Mouse (Mus musculus) neural tube, embryonic 14.5 days (tissue): ENCODE measurements at regions not wholly inside any gene's neighbourhood (a gene's known extent, or its start where the extent isn't known, plus 50 kb on each side); places are given as distances from the start of the nearest gene placed in this dataset.

Source experiments
- ATAC-seq: fragments of 200-750 bp; cut with Nextera tagmentation; 2 replicates; pipeline ENCODE4 v1.8.0; 2017; ENCODE audit warnings: low read depth, mild to moderate bottlenecking, moderate TSS enrichment, moderate library complexity
- H3K27ac ChIP-seq: fragments of 300-500 bp; sonication (generic); 2 replicates; pipeline ENCODE4 v1.5.1; 2014; ENCODE audit warnings: low read depth, mild to moderate bottlenecking, control low read depth, low read length, moderate library complexity, mixed read lengths
- H3K27me3 ChIP-seq: fragments of 300-500 bp; sonication (generic); 2 replicates; pipeline ENCODE4 v1.6.1; 2014; ENCODE audit warnings: low read length; ENCODE audit not compliant: control insufficient read depth, insufficient read depth
- H3K36me3 ChIP-seq: fragments of 300-500 bp; sonication (generic); 2 replicates; pipeline ENCODE4 v1.6.1; 2014; ENCODE audit warnings: low read length, mixed read lengths; ENCODE audit not compliant: control insufficient read depth, insufficient read depth
- H3K4me1 ChIP-seq: fragments of 300-500 bp; sonication (generic); 2 replicates; pipeline ENCODE4 v1.6.1; 2014; ENCODE audit warnings: low read length; ENCODE audit not compliant: control insufficient read depth, insufficient read depth
- H3K4me2 ChIP-seq: fragments of 300-500 bp; sonication (generic); 2 replicates; pipeline ENCODE4 v1.6.1; 2014; ENCODE audit warnings: mild to moderate bottlenecking, low read depth, low read length, control low read depth
- H3K4me3 ChIP-seq: fragments of 300-500 bp; sonication (generic); 2 replicates; pipeline ENCODE4 v1.5.1; 2014; ENCODE audit warnings: low read depth, low read length, control low read depth, mixed read lengths
- H3K9ac ChIP-seq: fragments of 300-500 bp; sonication (generic); replicated peaks from 2 replicates; pipeline ENCODE4 v1.6.1; 2014; ENCODE audit warnings: low read depth, mild to moderate bottlenecking, control low read depth, low read length, mixed read lengths
- H3K9me3 ChIP-seq: fragments of 300-500 bp; sonication (generic); 2 replicates; pipeline ENCODE4 v1.6.1; 2016; ENCODE audit warnings: low read length; ENCODE audit not compliant: control insufficient read depth
- WGBS: fragments of 180-500 bp; shearing (Covaris S2); extraction: QIAGEN DNeasy Blood & Tissue Kit; methylation state at CpG from one replicate; pipeline ENCODE4 v1.1.7; 2014; 5-methylcytosine and 5-hydroxymethylcytosine counted together

DNA sequence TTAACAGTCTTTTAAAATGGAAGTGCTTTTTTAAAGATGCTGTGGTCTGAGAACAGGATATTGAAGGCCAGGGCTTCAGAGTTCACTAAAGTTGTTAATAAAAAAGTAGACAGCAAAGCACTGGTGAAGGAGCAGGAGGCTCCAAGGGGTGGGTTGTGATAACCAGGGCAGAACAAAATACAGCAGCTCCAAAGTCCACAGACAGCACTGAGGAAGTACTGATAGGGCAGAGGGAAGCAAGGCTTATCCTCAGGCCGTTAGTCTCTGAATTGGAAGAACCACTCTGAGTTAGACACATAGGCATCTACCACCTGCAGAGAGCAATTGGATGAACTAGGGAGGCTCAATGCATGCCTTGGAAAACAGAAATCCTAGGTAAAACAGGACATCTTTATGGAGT lies 62.1 kb downstream of the P2ry1 start:
- H3K27me3 ChIP-seq = no peaks in the 10 kb centered on the region
- no peak overlapping the region for H3K9ac ChIP-seq
- 72% methylated on average over 1 of the region's 1 CpGs for WGBS
- no peaks in the 10 kb centered on the region for H3K4me1 ChIP-seq
- no peak overlapping the region for H3K4me2 ChIP-seq
- no peak for ATAC-seq
- no peaks in the 10 kb centered on the region for H3K36me3 ChIP-seq
- H3K9me3 ChIP-seq = no peaks in the 10 kb centered on the region
- H3K4me3 ChIP-seq = no peak overlapping the region
- no peak overlapping the region for H3K27ac ChIP-seq

DNA sequence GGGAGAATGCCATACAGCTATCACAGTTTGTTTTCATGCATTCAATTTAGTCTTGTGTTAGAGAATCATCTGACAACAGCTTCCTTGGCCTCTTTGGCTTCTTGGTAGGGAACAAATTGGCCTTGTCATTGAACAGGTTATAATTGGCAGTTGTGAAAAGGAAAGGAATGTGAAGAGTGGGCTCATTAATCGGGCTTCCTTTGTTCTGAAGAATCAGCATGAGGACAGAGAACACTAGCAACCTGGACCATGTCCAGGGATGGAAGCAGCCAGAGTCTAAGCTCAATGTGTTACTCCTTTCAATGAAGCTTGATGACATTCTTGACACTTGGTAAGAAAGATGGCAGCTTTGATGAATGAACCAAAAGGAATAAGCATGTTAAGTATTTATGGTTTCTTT lies 64.5 kb downstream of the P2ry1 start:
- H3K27ac ChIP-seq = no peak overlapping the region
- H3K36me3 ChIP-seq = no peaks in the 10 kb centered on the region
- no peak overlapping the region for H3K4me2 ChIP-seq
- no peak overlapping the region for H3K9ac ChIP-seq
- H3K4me3 ChIP-seq = no peak overlapping the region
- WGBS = 45% methylated on average over 1 of the region's 1 CpGs
- no peak for ATAC-seq
- no peaks in the 10 kb centered on the region for H3K27me3 ChIP-seq
- H3K9me3 ChIP-seq = no peaks in the 10 kb centered on the region
- H3K4me1 ChIP-seq = no peaks in the 10 kb centered on the region

DNA sequence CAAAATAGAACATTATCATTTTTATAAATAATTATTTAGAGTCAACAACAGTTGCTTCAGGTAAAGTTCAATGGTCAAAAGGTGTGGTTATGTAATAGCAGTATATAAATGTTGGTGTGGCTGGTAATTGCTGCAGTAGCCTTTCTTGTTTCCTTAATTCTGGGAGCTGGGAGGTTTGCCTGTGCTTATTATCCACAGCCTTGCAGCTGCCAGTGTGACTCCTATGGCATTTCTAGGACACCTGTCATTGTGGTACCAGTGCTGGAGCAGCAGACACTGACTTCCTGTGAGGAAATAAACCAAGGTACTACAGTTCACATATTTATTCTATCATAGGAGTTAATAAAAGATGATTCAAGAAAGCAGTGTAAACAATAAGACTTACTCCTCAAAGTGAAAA lies 65.6 kb downstream of the P2ry1 start:
- no peak overlapping the region for H3K27ac ChIP-seq
- no peak overlapping the region for H3K4me2 ChIP-seq
- H3K4me3 ChIP-seq = no peak overlapping the region
- H3K9ac ChIP-seq = no peak overlapping the region
- no peaks in the 10 kb centered on the region for H3K36me3 ChIP-seq
- no peaks in the 10 kb centered on the region for H3K27me3 ChIP-seq
- ATAC-seq = no peak
- no peaks in the 10 kb centered on the region for H3K4me1 ChIP-seq
- H3K9me3 ChIP-seq = no peaks in the 10 kb centered on the region

DNA sequence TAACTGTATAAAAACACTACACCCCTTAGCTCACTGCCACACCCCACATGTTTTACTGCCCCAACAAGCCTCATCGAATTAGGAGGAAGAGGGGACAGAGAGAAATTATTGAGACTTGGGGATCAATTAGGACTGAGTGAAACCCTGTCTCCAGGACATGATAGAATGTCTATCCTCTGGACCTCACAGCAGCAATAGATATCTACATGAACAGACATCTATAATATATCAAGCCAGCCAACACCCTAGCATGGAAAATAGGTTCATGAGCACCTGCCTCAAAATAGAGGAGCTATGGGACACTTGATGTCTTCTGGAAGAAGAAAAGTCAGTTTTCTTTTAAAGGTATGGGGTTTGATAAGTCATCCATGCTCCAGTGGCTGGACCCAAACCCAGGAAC lies 68.4 kb downstream of the P2ry1 start:
- Histone ChIP-seq H3K4me1 (no peaks in the 10 kb centered on the region), H3K9me3 (no peaks in the 10 kb centered on the region), H3K27me3 (no peaks in the 10 kb centered on the region)

DNA sequence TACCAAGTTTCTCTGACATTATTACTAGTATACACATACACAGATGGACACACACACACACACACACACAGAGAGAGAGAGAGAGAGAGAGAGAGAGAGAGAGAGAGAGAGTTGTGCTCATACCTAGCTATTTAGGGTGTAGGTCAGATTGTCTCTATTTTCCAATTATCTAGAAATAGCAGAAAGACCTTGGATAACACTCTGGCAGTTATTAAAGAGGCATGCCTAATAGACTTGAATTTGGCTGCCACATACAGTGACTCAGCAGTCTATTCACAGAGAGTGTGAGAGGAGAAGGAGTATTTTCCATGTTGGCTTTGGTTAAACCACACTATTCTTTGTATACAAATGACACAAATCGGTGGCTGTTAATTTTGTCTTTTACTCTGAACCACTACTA lies 69.7 kb downstream of the P2ry1 start:
- 100% methylated on average over 1 of the region's 1 CpGs for WGBS
- Histone ChIP-seq H3K4me1 (no peaks in the 10 kb centered on the region), H3K36me3 (no peaks in the 10 kb centered on the region), H3K27me3 (no peaks in the 10 kb centered on the region), H3K9ac (no peak overlapping the region), H3K9me3 (no peaks in the 10 kb centered on the region), H3K27ac (no peak overlapping the region), H3K4me3 (no peak overlapping the region), H3K4me2 (no peak overlapping the region)
- ATAC-seq = no peak

More for the DNA sequence above, 68.4 kb downstream of the P2ry1 start:
- H3K4me2 ChIP-seq = no peak overlapping the region
- ATAC-seq = no peak
- H3K36me3 ChIP-seq = no peaks in the 10 kb centered on the region
- no peak overlapping the region for H3K27ac ChIP-seq
- no peak overlapping the region for H3K9ac ChIP-seq
- WGBS = 83% methylated on average over 1 of the region's 1 CpGs
- H3K4me3 ChIP-seq = no peak overlapping the region

DNA sequence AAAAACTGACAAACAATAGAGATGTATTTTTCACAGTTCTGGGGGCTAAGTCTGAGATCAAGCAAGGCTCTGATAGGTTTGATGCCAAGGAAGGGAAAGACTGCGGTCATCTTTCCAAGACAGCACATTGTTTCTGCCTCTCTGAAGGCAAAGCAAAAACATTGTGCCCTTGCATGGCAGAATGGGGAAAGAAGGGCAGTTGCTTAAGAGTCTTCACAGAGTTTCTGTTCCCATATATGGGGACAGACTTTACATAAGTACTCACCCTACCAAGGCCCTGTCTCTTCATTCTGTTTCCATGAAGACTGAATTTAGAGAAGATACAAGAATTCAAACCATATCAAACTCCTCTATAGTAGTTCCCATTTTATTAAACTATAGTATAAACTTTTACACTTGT lies 70.5 kb downstream of the P2ry1 start:
- no peaks in the 10 kb centered on the region for H3K36me3 ChIP-seq
- ATAC-seq = no peak
- no peaks in the 10 kb centered on the region for H3K9me3 ChIP-seq
- no peak overlapping the region for H3K27ac ChIP-seq
- no peak overlapping the region for H3K4me3 ChIP-seq
- no peaks in the 10 kb centered on the region for H3K4me1 ChIP-seq
- no peaks in the 10 kb centered on the region for H3K27me3 ChIP-seq
- 94% methylated on average over 1 of the region's 1 CpGs for WGBS
- no peak overlapping the region for H3K9ac ChIP-seq
- H3K4me2 ChIP-seq = no peak overlapping the region

GRCm38 (mm10) chr3:61073806-61074205 lies 71.2 kb downstream of the P2ry1 start:
- H3K4me2 ChIP-seq = no peak overlapping the region

DNA sequence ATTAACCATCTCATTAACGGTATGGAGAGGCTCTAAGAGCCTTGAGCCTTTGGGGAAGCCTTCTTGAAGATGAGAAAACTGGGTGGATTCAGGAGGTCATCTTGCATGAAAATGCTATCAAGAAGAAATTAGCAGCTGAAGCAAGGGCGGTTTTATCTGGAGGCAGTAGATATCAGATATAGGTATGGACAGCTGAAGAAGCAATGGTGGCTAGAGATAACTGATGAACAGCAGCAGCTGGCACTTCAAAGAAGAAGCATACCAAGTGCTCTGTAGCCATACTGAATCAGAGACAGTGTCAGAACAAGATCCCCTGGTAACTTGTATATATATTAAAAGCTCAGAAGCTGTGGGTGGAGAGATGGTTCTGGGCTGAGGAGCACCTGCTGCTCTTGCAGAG lies 73.2 kb downstream of the P2ry1 start:
- Histone ChIP-seq H3K4me2 (no peak overlapping the region), H3K4me1 (no peaks in the 10 kb centered on the region), H3K9me3 (no peaks in the 10 kb centered on the region), H3K27ac (no peak overlapping the region), H3K27me3 (no peaks in the 10 kb centered on the region), H3K9ac (no peak overlapping the region), H3K36me3 (no peaks in the 10 kb centered on the region), H3K4me3 (no peak overlapping the region)
- 84% methylated on average over 2 of the region's 2 CpGs for WGBS
- no peak for ATAC-seq

More at GRCm38 (mm10) chr3:61073806-61074205, 71.2 kb downstream of the P2ry1 start:
- Histone ChIP-seq H3K27me3 (no peaks in the 10 kb centered on the region), H3K9ac (no peak overlapping the region), H3K4me3 (no peak overlapping the region), H3K27ac (no peak overlapping the region), H3K9me3 (no peaks in the 10 kb centered on the region), H3K4me1 (no peaks in the 10 kb centered on the region), H3K36me3 (no peaks in the 10 kb centered on the region)
- WGBS = 93% methylated on average over 4 of the region's 4 CpGs
- ATAC-seq = no peak

DNA sequence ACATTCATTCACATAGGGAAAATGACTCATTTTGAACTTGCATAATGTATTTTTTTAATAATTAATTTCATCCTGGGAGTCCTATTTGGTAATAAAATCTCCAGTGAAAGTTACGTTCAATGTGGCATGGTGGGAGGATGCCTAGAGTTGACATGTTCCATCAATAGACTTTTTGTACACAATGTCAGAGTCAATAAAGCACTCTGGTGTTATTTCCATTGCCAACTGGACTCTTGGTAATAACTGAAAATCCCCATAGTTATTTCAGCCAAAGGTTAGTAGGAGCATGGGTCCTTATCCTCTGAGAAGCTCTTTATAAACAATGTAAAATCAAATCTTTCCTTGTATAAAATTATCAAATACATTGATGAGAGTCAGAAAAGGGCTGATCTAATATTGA lies 87.3 kb downstream of the P2ry1 start:
- no peak overlapping the region for H3K9ac ChIP-seq
- 81% methylated on average over 1 of the region's 1 CpGs for WGBS
- H3K36me3 ChIP-seq = no peaks in the 10 kb centered on the region
- ATAC-seq = no peak
- no peak overlapping the region for H3K27ac ChIP-seq
- H3K9me3 ChIP-seq = no peaks in the 10 kb centered on the region
- H3K4me3 ChIP-seq = no peak overlapping the region
- H3K4me1 ChIP-seq = no peaks in the 10 kb centered on the region
- H3K27me3 ChIP-seq = no peaks in the 10 kb centered on the region
- H3K4me2 ChIP-seq = no peak overlapping the region

DNA sequence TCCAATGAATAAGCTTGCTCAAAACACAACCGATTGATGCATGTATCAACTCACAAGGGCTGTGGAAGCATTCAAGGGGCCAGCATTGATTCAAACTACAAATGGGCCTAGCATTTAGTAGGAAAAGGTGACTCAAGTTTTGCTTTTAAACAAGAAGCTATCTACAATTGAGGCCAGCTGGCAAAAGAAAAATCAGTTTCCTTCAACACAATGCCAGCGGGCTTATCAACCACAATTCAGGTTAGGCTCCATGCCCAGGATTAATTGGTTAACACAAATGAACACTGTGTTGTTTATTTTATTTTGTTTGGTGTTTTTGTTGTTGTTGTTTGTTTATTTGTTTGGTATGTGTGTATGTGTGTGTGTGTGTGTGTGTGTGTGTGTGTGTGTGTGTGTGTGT lies 89.4 kb downstream of the P2ry1 start:
- Histone ChIP-seq H3K36me3 (no peaks in the 10 kb centered on the region), H3K4me3 (no peak overlapping the region), H3K4me2 (no peak overlapping the region), H3K9me3 (no peaks in the 10 kb centered on the region), H3K27ac (no peak overlapping the region), H3K4me1 (no peaks in the 10 kb centered on the region), H3K9ac (no peak overlapping the region), H3K27me3 (no peaks in the 10 kb centered on the region)
- 97% methylated on average over 2 of the region's 2 CpGs for WGBS
- no peak for ATAC-seq
